Mouse (Mus musculus): ENCODE measurements around the gene Fam163b. TPM values are rescaled to one million over a fixed set of nuclear protein-coding genes. Genes with fewer than 3 reads are reported as not detected.

Gene Fam163b
- polyA plus RNA-seq, 1 experiment, result 0.11 TPM

- DNase-seq (ENCODE audit: low spot score), result no peak
Measured at GRCm38 (mm10) chr2:27086483-27087010, 55.7 kb downstream of the Fam163b start.

- no peak for DNase-seq (ENCODE audit: low spot score)
Measured at GRCm38 (mm10) chr2:27085801-27086200, 56.5 kb downstream of the Fam163b start.

- DNase-seq (ENCODE audit: low spot score), result no peak
Measured at GRCm38 (mm10) chr2:27084963-27085362, 57.3 kb downstream of the Fam163b start.

DNA sequence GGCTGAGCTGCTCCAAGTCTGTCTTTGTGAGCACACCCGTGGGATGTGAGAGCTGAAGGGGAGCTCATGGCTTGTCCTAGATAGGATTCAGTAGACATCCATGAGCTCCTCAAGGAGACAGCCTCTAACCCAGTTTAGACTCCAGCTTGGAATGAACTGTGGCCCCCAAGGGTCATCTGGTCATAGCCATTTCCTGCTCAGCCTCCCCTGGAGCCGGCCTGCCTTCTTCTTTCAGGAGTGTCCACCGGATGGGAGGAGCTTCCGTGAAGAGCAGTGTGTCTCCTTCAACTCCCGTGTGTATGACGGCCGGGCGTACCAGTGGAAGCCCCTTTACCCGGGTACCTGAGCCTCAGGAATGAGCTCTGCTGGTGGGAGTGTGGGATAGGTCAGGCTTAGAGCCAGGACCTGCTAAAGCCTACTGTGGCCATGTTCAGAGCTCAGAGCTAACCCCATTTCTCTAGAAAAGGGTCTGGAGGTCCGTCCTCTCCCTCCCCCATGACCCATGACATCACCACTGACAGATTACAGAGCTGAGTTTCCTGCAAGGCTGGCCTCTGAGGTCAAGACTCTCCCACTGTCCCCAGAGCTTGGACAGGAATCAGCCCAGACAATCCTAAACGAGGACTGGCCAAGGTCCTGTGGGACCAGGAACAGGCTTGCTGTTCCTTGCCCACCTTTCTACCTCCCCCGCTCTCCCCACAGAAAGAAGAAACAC, 58.4 kb downstream of the Fam163b start:
- no peak for DNase-seq (ENCODE audit: low spot score)

- DNase-seq (ENCODE audit: low spot score), result no peak
Measured at GRCm38 (mm10) chr2:27079649-27080048, 62.6 kb downstream of the Fam163b start.

- no peak for DNase-seq (ENCODE audit: low spot score)
Measured at GRCm38 (mm10) chr2:27079152-27079584, 63.1 kb downstream of the Fam163b start, which contains the start of gene Adamtsl2. Gene Adamtsl2, plus strand, starts transcription at chr2:27079379.

GRCm38 (mm10) chr2:27078312-27078711, 64.0 kb downstream of the Fam163b start:
- no peak for DNase-seq (ENCODE audit: low spot score)

DNA sequence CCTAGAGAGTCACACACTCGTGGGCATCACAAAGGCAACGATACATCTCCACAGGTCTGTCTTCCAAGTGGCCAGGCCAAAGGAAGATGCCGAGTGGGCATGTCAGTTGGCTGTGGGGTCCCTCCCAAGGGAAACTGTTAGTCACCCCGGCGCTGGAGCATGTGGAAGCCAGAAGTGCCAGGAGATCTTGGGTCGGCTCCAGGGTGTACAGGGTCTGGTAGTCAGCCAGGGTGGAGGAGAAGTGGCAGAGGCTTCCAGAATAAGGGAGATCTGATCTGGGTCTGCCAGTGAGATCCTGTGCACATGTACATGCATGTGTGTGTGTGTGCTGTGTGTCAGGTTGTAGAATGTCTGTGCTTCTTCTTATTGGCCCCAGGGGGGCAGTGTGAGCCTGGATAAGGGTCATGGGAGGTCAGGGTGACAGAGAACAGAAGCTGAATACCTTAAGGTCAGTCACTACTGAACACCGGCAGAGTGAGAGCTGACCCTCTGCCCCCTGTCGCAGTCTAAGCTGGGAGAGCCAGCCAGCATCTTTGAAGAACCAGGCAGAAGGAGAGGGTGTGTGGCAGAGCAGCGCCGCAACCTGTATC, 64.5 kb downstream of the Fam163b start:
- no peak for DNase-seq (ENCODE audit: low spot score)

DNA sequence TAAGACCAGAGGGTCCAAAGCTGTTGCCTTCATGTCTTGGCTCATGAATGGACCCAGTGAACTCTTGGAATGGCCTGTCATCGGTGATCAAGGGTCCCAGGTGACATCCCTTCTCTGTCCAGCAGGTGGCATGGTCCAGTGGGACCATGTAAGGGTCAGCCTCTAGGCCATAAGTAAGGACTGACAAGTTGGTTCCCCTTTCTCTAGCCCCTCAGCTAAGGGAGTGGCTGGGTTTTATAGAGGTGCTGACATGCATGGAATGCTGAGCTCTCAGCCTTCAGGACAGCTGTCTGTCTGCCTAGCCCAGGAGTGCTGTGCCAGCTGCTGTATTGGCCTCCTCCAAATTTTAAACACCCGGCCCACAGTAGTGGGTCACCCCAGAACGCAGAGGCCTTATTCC, 66.8 kb downstream of the Fam163b start:
- DNase-seq (ENCODE audit: low spot score), result no peak

- DNase-seq (ENCODE audit: low spot score), result no peak
Measured at GRCm38 (mm10) chr2:27074804-27075203, 67.5 kb downstream of the Fam163b start.

DNA sequence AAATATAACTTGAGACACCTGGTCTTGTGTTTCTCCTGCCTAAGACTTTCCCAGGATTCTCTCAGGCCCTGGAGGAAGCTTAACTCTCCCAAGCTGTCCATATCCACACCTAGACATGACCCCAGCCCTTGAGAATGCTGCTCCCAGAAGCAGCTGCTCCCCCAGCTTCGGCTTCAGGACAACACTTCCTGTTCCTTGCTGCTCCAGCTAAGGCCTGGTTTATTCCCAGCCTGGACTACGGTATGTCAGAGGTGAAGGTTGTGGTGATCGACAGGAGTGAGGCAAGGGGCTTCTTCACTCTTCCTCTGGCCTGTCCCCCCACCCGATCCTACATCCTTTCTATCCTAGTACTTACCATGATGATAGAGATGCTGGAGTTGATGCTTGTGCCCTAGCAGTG, 68.9 kb downstream of the Fam163b start:
- DNase-seq (ENCODE audit: low spot score), result no peak

- no peak for DNase-seq (ENCODE audit: low spot score)
Measured at GRCm38 (mm10) chr2:27071978-27072377, 70.3 kb downstream of the Fam163b start, which contains the start of gene Mymk. Gene Mymk, minus strand, starts transcription at chr2:27072179.

DNA sequence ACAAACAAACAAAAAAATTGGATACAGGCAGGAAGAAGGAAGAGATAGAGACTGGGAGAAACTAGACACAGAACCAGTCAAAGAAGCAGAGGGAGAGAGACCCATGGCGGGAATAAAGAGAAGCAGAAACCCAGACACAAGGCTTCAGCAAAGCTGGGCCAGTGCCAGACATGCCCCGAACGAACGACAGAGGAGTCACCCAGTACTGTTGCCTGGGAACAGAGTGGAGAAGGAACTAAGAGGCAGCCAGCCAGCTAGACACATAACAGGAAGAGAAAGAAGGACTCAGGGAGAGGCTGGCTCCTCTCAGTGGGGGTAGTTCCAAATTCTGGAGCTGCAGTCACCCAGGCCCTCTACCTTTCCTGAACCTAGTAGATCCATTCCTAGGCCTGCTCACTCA, 71.2 kb downstream of the Fam163b start:
- no peak for DNase-seq (ENCODE audit: low spot score)

DNA sequence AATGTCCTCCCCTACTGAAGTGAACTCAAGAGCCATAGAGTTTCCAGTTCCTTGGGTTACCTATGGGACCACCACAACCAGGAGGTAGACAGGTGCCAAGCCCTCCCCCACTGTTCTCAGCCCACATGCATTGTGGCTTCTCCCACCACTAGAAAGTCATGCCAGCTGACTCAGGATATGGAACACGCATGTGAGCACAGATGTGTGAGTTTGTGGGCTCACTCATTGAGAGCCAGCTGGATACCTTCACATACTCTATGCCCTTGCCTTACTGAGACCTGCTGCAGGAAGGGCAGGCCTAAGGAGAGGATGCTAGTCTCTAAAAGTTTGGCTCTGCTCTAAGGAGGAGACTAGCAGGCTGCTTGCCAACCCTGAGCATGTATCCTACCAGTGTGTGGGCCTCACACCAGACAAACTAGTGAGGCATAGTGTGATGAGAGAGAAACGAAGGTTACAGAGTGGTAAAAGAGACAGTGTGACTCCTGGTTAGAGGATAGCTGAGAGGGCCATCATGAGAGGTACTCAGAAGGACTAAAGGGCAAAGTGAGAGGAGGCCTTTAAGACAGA, 72.0 kb downstream of the Fam163b start:
- DNase-seq (ENCODE audit: low spot score), result no peak

GRCm38 (mm10) chr2:27069646-27070045, 72.6 kb downstream of the Fam163b start:
- no peak for DNase-seq (ENCODE audit: low spot score)

DNA sequence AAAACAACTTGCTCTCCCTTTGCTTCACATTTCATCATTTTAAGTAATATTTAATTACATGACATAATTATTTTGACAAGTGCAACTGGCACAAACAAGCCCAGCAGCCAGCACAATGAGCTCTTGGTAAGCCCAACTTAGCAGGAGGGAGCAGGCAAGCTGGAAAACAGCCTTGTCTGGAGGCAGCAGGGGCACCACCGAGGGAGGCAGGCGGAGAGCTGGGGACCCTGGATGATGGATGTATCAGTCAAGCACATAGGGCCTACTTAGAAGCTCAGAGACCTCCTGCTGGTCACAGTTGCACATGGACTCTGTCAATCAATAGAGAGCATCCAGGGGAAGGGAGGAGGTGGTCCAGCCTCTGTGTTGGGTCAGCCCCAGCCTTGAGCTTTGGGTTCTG, 74.3 kb downstream of the Fam163b start:
- DNase-seq (ENCODE audit: low spot score), result no peak

DNA sequence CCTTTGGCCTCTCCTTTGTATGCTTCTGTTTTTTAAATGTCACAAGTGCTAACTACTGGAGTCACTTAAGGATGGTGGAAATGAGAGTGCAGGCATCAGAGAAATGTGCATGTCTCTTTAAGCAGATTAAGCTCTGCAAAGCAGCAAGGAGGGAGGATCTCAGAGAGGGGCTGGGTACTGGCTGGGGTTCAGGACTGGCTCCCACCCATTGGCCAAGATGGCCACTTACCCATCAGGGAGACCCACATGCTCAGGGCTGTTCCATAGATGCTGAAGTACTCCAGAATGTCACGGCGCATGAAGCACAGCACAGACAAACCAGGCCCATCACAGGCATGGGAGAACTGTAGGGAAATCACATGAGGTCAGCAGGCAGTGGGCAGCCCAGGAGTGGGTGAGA, 75.2 kb downstream of the Fam163b start:
- DNase-seq (ENCODE audit: low spot score), result no peak

Other genes with a start within 250 kb of the Fam163b start
- gene Surf6, start 239.6 kb downstream of the Fam163b start, polyA plus RNA-seq (2012; rRNA removed), result 15.7 and 16.3 TPM in 2 replicates
- 28.6 and 32.5 TPM in 2 replicates for gene Med22, start 231.8 kb downstream of the Fam163b start, polyA plus RNA-seq (2012; rRNA removed)
- 1,359 and 1,515 TPM in 2 replicates for gene Rpl7a, start 231.7 kb downstream of the Fam163b start, polyA plus RNA-seq (2012; rRNA removed)
- 43.1 and 48.2 TPM in 2 replicates for gene Surf2, start 226.1 kb downstream of the Fam163b start, polyA plus RNA-seq (2012; rRNA removed)
- gene Surf1, start 226.0 kb downstream of the Fam163b start, polyA plus RNA-seq (2012; rRNA removed), result 92.5 and 103 TPM in 2 replicates
- gene Surf4, start 208.6 kb downstream of the Fam163b start, polyA plus RNA-seq (2012; rRNA removed), result 131 and 132 TPM in 2 replicates
- gene Stkld1, start 208.4 kb downstream of the Fam163b start, polyA plus RNA-seq (2012; rRNA removed), result 0.24 and 0.28 TPM in 2 replicates
- 33.6 TPM in 2 replicates for gene Rexo4, start 178.1 kb downstream of the Fam163b start, polyA plus RNA-seq (2012; rRNA removed)
- 0.08 and 0.13 TPM in 2 replicates for gene Adamts13, start 169.1 kb downstream of the Fam163b start, polyA plus RNA-seq (2012; rRNA removed)
- gene Cacfd1, start 132.6 kb downstream of the Fam163b start, polyA plus RNA-seq (2012; rRNA removed), result 48.0 and 48.9 TPM in 2 replicates
- gene Slc2a6, start 114.5 kb downstream of the Fam163b start, polyA plus RNA-seq (2012; rRNA removed), result 2.2 and 2.8 TPM in 2 replicates
- gene Mymk, start 70.3 kb downstream of the Fam163b start, polyA plus RNA-seq (2012; rRNA removed), result not detected in 2 replicates
- gene Adamtsl2, start 63.1 kb downstream of the Fam163b start, polyA plus RNA-seq (2012; rRNA removed), result 3.1 and 5.1 TPM in 2 replicates
- 0.38 and 0.44 TPM in 2 replicates for gene Dbh, start 22.7 kb upstream of the Fam163b start, polyA plus RNA-seq (2012; rRNA removed)
- 8.1 and 10.6 TPM in 2 replicates for gene Sardh, start 105.8 kb upstream of the Fam163b start, polyA plus RNA-seq (2012; rRNA removed)